Mouse (Mus musculus): ENCODE data around the gene Shc2. TPM values are rescaled to one million over a fixed set of nuclear protein-coding genes. Genes with fewer than 3 reads are reported as not detected.

The Shc2 gene
- polyA plus RNA-seq (2015; fragmentation: Nextera tagmentation; extraction: Ambion mirVana), result 1.9 and 2.6 TPM in 2 replicates

DNA sequence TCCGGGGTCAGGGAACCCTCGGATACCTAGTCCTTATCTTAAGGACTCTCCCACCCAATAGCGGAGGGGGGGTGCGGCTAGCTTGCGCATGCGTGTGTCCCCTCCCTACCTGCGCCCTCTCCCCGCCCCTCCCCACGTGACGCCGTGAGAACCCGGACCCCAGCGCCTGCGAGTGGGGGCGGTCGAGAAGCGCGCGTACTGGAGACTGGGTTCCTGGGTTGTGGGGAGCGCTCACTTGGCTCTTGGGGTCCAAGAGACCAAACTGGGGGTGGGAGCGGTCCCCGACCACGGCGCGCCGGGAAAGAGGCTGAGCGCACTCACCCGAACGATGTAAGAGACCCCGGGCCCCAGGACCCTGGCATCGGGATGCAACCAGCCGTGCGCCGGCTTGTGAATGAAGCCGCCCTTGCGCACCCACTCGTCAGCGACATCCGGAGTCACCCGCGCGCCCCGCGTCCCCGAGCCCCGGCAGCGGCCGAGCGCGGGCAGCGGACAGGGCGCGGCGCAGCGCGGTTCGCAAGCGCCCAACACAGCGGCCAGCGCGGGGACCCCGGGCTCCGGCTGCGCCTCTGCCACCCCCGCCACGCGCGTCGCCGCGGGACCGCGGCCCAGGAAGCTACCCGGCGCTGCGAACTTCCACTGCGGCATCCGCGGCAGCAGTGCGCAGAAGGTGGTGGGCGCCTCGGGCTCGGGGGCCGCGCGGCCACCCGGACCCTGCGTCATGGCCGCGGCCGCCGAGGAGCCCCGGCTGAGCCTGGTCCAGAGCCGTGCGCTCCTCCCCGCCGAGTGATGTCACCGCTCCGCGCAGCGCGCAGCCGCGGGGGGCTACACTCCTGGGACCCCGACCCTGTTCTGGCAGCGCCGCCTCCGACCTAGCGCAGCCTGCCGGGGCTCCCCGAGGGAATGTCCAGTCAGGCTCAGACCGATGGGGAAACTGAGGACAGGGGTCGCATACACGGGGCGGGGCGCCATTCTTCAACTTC lies at the start of gene Shc2:
TSS of gene Shc2 (minus strand) at position 791 of the 983 bp plus-strand sequence.
- WGBS, result under 1% methylated on average over 110 of the region's 116 CpGs
- Histone ChIP-seq H3K4me2 (peak within 1 kb of the TSS; percentile 96), H3K36me3 (no peaks in the 10 kb centered on the region), H3K4me1 (peaks cover 23% of the 10 kb centered on the region), H3K9me3 (no peaks in the 10 kb centered on the region), H3K27me3 (replicated peaks) (peaks cover 58% of the 10 kb centered on the region), H3K27ac (replicated peaks) (0 out of 2 replicates have a peak within 1 kb of the TSS, but pooled peaks have one; percentile 5), H3K9ac (peak within 1 kb of the TSS; percentile 84), H3K4me3 (peak within 1 kb of the TSS; percentile 75)
- ATAC-seq (ENCODE audit: extremely low read depth, insufficient number of reproducible peaks, low FRiP score, low TSS enrichment), result no peak

DNA sequence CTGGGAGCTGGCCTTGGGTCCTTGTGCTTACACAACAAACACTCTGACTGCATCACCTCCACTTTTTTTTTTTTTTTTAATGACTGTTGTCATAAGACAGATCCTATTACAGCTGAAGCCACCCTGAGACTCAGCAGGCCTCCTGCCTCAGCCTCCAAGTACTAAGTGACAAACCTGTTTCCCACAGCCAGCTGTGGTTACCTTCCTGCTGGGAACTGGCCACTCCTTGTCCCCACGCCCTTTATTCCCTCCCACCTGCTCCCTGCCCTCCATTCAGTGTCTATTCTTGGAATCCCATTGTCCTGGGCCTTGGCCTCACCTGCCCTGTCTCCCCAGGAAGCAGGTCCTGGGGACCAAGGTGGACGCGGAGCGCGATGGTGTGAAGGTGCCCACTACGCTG lies 49.8 kb upstream of the Shc2 start:
- peaks cover 48% of the 10 kb centered on the region for H3K4me1 ChIP-seq
- peak overlapping the region; percentile 55; the same call in 1 of the 2 replicates for H3K9ac ChIP-seq
- H3K27ac ChIP-seq (replicated peaks), result peak overlapping the region; percentile 88
- H3K4me3 ChIP-seq, result no peak overlapping the region
- peaks cover 3% of the 10 kb centered on the region; the same call in 1 of the 2 replicates for H3K9me3 ChIP-seq
- 96% methylated on average over 6 of the region's 6 CpGs for WGBS
- no peak for ATAC-seq (ENCODE audit: extremely low read depth, insufficient number of reproducible peaks, low FRiP score, low TSS enrichment)
- H3K4me2 ChIP-seq, result no peak overlapping the region
- no peaks in the 10 kb centered on the region for H3K27me3 ChIP-seq (replicated peaks)
- H3K36me3 ChIP-seq, result peaks cover 66% of the 10 kb centered on the region

DNA sequence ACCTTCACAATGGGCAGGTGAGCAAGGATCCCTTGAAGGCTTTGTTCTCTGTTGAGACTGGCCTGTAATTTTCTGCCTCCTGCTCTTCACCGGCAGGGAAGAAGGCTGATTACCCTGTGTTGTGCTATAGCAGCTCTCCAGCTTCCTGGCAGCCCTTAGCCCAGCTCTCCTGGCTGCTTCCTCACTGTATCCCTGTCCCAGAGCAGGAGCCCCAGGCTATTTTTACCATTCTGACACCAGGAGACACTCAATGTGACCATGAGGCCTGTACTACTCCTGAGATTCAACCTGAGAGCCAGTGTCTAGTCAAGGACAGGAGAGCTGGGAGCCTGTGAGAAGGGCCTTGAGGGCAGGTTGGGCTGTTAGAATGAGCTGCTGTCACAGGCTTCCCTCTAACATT lies 49.0 kb upstream of the Shc2 start:
- ATAC-seq (ENCODE audit: extremely low read depth, insufficient number of reproducible peaks, low FRiP score, low TSS enrichment), result no peak
- peak overlapping the region; percentile 88 for H3K27ac ChIP-seq (replicated peaks)
- peaks cover 62% of the 10 kb centered on the region for H3K36me3 ChIP-seq
- peaks cover 48% of the 10 kb centered on the region for H3K4me1 ChIP-seq
- WGBS, result 60% methylated on average over 1 of the region's 1 CpGs
- H3K9ac ChIP-seq, result peak overlapping the region; percentile 55
- no peaks in the 10 kb centered on the region for H3K9me3 ChIP-seq
- H3K4me3 ChIP-seq, result no peak overlapping the region
- H3K27me3 ChIP-seq (replicated peaks), result no peaks in the 10 kb centered on the region
- peak overlapping the region; percentile 15; the same call in 1 of the 2 replicates for H3K4me2 ChIP-seq

DNA sequence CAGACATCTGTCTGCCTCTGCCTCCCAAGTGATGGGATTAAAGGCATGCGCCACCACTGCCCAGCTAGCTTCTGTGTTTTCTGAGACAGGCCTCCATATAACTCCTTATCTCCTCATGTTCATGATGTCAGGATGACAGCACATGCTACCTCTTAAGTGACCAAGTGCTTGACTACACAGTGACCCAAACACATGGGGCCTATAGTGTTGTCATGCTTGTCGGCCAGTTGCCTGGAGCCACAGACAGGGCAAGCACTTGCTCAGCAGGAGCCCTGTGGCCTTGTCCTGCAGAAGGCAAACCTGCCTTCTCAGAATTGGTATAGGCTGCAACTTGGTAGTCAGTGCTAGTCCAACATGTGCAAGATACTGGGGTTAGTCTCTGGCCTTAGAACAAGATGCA lies 48.5 kb upstream of the Shc2 start:
- H3K9ac ChIP-seq, result peak overlapping the region; percentile 55
- H3K4me2 ChIP-seq, result peak overlapping the region; percentile 15; the same call in 1 of the 2 replicates
- no peak for ATAC-seq (ENCODE audit: extremely low read depth, insufficient number of reproducible peaks, low FRiP score, low TSS enrichment)
- no peaks in the 10 kb centered on the region for H3K27me3 ChIP-seq (replicated peaks)
- WGBS, result 65% methylated on average over 2 of the region's 2 CpGs
- H3K4me1 ChIP-seq, result peaks cover 50% of the 10 kb centered on the region
- H3K27ac ChIP-seq (replicated peaks), result peak overlapping the region; percentile 88
- peaks cover 61% of the 10 kb centered on the region for H3K36me3 ChIP-seq
- no peaks in the 10 kb centered on the region for H3K9me3 ChIP-seq
- no peak overlapping the region for H3K4me3 ChIP-seq

DNA sequence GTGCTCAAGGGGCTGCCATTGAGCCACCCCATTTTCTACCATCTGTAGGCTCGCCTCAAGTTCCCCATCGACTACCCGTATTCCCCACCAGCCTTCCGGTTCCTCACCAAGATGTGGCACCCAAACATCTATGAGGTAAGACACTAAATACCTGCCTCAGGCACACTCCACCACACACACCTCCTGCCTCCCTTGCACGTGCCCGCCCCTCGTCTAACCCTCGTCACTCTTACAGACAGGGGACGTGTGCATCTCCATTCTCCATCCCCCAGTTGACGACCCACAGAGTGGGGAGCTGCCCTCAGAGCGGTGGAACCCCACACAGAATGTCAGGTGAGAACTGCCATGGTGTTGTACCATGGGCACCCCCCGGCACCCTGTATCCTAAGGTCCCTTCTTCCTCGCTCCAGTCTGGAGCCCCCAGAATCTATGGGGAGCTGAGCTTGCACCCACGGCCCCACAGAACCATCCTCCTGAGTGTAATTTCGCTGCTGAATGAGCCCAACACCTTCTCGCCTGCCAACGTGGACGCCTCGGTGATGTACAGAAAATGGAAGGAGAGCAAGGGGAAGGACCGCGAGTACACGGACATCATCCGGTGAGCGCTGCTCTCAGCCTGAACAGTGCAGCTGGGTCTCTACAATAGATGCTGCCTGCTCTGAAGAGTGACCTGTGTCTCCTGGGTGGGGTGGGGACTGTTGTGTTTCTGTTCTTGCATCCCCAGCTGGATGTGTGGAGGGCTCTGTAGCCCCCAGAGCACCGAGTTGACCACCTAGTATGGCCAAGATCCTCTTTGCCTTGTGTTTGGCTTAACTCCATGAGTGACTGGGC lies 47.3 kb upstream of the Shc2 start:
- peak overlapping the region; percentile 97 for H3K4me2 ChIP-seq
- WGBS, result 92% methylated on average over 25 of the region's 25 CpGs
- peak overlapping the region; percentile 96 for H3K9ac ChIP-seq
- H3K4me3 ChIP-seq, result peak overlapping the region; percentile 87; the same call in 1 of the 2 replicates
- H3K27me3 ChIP-seq (replicated peaks), result no peaks in the 10 kb centered on the region
- ATAC-seq (ENCODE audit: extremely low read depth, insufficient number of reproducible peaks, low FRiP score, low TSS enrichment), result no peak
- H3K27ac ChIP-seq (replicated peaks), result peak overlapping the region; percentile 8; the same call in 1 of the 2 replicates
- peaks cover 61% of the 10 kb centered on the region for H3K36me3 ChIP-seq
- H3K4me1 ChIP-seq, result peaks cover 58% of the 10 kb centered on the region
- no peaks in the 10 kb centered on the region for H3K9me3 ChIP-seq

DNA sequence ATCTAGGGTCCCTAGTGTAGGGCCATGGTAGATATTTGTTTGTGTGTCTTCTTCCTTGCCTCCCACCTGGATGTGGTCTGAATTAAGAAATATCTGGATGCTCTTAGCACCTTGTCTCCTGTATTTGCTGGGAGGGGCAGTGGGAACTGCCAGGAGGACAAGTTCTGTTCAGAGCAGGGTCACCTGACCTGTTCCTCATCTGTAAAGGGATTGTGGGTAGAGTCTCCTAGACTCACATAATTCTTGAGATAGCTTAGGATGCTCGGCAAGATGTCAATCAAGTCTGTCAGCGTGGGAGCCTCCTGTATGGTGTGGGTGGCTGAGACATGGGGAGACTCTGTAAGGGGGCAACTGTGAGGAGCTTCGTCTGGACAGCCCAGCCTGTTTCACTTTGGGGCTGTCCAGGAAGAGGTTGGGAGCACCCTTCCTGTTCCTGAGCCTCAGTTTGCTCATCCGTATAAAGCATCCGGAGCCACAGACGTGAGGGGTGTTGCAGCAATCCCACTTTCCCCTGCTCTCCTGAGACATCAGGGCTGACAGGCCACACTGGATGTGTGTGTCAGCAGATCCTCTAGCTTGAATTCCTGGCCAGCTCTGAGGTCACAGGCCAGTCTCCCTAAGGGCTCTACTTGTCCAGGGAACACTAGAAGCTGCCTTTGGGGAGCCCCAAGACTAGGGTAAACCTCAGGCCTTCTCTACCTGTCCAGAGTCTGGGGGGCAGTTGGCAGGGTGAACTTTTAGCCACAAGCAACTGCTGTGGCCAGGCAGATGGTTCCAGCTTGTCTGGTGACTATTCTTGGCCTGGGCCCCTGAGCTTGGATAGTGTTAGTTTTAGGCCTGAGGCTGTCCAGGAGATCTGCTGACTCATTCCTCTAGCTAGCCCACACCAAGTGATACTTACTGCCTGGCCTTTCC lies 46.3 kb upstream of the Shc2 start:
- peak overlapping the region; percentile 84 for H3K27ac ChIP-seq (replicated peaks)
- H3K36me3 ChIP-seq, result peaks cover 53% of the 10 kb centered on the region
- WGBS, result 64% methylated on average over 6 of the region's 6 CpGs
- H3K4me3 ChIP-seq, result peak overlapping the region; percentile 87
- H3K27me3 ChIP-seq (replicated peaks), result no peaks in the 10 kb centered on the region
- H3K9ac ChIP-seq, result peak overlapping the region; percentile 96
- peak overlapping the region; percentile 97 for H3K4me2 ChIP-seq
- no peak for ATAC-seq (ENCODE audit: extremely low read depth, insufficient number of reproducible peaks, low FRiP score, low TSS enrichment)
- H3K9me3 ChIP-seq, result no peaks in the 10 kb centered on the region
- H3K4me1 ChIP-seq, result peaks cover 58% of the 10 kb centered on the region

DNA sequence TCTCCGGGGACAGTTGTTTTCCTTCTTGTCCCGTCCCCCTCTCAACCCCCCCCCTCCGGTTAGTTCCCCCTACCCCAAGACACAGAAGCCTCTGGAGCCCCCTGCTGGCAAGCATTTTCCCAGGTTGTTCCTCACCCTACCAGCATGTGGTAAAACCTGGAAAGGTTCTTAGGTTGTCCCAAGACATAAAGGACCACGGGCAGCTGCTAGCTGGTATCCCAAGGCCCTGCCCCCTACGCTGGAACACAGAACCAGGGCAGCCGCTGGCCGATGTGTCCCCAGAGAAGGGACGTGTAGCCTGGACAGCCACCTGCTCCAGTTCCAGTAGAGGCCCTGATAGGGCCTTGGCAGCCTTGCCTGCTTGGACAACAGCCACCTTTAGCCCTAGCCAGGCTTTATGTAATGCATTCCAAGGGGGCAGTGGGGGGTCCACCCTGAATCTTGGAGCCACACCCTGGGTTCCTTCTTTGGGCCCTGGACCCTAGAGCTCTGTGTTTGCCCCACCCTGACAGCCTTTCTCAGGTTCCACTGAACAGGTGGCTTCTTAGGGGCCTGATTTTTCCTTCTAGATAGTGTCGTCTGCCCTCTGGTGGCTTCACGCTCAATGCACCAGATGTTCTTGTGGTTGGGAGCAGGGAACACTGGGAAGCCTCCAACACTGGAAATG lies 45.3 kb upstream of the Shc2 start:
- WGBS, result 2% methylated on average over 10 of the region's 10 CpGs
- Histone ChIP-seq H3K27ac (replicated peaks) (peak overlapping the region; percentile 84), H3K4me2 (peak overlapping the region; percentile 97), H3K9ac (peak overlapping the region; percentile 96), H3K4me3 (peak overlapping the region; percentile 87), H3K4me1 (peaks cover 58% of the 10 kb centered on the region), H3K36me3 (peaks cover 44% of the 10 kb centered on the region), H3K27me3 (replicated peaks) (no peaks in the 10 kb centered on the region), H3K9me3 (no peaks in the 10 kb centered on the region)
- no peak for ATAC-seq (ENCODE audit: extremely low read depth, insufficient number of reproducible peaks, low FRiP score, low TSS enrichment)

DNA sequence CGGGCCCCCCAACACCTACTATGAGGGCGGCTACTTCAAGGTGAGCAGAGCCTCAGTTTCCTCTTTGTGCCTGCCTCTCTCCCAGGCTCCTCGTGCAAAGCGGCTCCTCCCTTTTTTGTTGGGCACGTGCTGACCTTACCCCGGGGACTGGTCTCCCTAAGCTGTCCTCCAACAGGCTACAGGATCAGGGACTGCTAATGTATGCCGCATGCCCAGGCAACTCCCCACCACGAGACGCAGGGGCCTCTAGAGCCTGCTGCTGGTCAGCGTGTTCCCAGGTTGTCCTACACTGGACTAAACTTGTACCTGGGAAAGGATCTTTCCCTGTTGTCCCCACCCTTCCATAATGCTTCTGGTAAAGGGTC lies 44.8 kb upstream of the Shc2 start:
- Histone ChIP-seq H3K4me2 (peak overlapping the region; percentile 97), H3K4me3 (peak overlapping the region; percentile 87), H3K9ac (peak overlapping the region; percentile 96), H3K4me1 (peaks cover 58% of the 10 kb centered on the region), H3K27me3 (replicated peaks) (no peaks in the 10 kb centered on the region), H3K36me3 (peaks cover 39% of the 10 kb centered on the region), H3K27ac (replicated peaks) (peak overlapping the region; percentile 84), H3K9me3 (no peaks in the 10 kb centered on the region)
- no peak for ATAC-seq (ENCODE audit: extremely low read depth, insufficient number of reproducible peaks, low FRiP score, low TSS enrichment)
- WGBS, result 0% methylated on average over 10 of the region's 10 CpGs

DNA sequence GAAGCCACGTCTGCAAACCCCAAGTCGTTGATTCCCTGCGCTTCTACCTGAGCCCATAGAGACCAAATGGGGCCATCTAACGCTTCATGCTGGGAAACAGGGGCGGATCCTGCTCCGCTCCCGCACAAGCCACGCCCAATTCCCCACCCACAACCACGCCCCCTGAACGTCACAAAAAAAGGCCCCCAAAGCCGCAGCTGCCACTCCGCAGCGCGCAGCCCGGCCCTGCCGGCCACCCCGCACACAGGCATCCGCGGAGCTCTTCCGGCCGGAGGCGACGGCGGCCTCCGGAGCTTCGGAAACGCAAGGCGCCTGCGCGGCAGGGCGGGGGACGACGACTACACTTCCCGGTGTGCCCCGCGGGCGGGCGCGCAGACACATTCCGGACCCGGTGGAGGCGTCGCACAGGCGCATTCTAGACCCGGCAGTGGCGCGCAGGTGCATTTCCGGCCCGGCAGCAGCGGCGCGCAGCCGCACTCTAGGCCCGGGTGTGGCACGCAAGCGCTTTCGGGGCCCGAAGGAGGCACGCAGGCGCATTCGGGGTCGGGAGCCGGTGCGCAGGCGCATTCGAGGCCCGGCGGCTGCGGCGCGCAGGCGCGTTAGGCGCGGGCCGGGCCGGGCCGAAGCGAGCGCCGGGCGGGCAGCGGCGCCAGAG lies 44.0 kb upstream of the Shc2 start, which contains the start of gene Cdc34:
TSS of gene Cdc34 (plus strand) at position 605 of the 655 bp plus-strand sequence.
- WGBS, result under 1% methylated on average over 84 of the region's 84 CpGs
- Histone ChIP-seq H3K9me3 (no peaks in the 10 kb centered on the region), H3K4me2 (peak within 1 kb of the TSS; percentile 97)

More for the DNA sequence above, 44.0 kb upstream of the Shc2 start, which contains the start of gene Cdc34:
- Histone ChIP-seq H3K4me3 (peak within 1 kb of the TSS; percentile 87), H3K4me1 (peaks cover 50% of the 10 kb centered on the region), H3K36me3 (peaks cover 31% of the 10 kb centered on the region), H3K27ac (replicated peaks) (peak within 1 kb of the TSS; percentile 84), H3K9ac (peak within 1 kb of the TSS; percentile 96), H3K27me3 (replicated peaks) (no peaks in the 10 kb centered on the region)
- peak; percentile 86 for ATAC-seq (ENCODE audit: extremely low read depth, insufficient number of reproducible peaks, low FRiP score, low TSS enrichment)
